Mouse (Mus musculus) NIH3T3 (cell line): ENCODE results near the gene Ptprr.

Source experiments
- DNase-seq: peaks from one replicate; pipeline ENCODE4 v3.0.0-alpha.2; 2012; ENCODE audit warnings: low read depth

The Ptprr gene

DNA sequence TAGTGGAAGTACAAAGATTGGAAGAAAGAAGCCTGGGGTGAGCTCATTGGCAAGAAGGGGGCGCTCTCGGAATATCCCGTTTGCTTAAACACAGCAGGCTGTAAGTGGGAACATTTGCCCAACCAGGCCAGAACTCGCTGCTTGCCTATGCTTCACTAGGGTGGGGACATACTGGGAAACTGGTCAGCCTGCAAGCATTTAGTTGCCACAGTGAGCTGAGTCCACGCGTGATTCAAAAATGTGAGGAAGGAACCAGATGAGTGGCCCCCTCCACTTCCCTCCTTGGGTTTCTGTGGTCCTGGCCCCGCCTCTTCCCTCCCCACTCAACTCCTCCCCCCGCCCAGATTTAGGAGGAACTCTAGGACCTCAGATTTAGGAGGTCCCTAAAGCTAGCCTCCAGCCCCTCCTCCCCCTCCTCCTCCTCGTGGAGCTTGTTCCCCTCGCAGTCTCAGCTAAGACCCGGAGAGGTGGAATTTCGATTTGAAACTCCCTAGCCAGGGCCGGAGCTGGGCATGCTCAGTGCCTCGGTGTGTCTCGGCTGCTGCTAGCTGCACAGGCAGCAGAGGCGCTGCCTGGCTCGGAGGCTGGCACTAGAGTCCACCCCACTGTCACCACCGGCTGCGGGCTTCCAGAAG lies at the start of gene Ptprr:
Ptprr (plus strand) TSS at position 369 of the 635 bp plus-strand sequence.
- peak; percentile 44 for DNase-seq

DNA sequence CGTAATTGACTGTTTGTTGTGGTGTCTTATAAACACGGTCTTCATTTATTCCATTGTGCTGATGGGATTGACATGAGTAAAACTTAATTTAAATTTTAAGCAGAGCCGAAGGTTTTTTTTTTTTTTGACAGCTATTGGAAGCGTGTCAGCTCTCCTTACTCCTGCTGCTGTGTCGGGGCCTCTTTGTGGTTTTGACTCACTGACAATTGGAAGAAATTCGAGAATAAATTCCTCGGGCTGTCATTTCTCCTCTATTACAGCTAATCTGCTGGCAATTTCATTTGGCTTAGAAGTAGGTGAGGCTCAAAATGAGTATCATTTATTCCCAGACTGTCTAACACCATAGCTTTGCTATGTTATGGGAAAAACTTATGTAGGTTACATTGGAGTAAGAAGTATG lies 41.7 kb upstream of the Ptprr start:
- DNase-seq = peak; percentile 5

DNA sequence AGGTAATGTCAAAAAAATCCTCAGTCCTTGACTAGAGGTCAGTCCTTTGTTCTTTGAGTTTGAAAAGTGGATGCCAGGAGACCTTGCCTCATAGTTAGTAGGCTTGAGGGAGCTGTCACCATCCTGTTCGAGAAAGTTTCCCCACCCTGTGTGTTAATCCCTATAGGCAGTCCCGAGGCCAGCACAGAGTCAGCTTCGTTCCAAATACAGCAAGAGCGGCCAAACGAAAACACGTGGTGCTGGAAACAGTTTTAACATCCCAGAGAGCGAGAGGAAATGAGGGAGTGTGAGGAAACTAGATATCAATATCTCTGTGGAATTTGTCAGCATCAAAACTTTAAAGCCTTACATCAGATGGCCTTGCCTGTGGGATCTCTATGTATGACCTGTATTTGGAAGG lies 39.0 kb upstream of the Ptprr start:
- no peak for DNase-seq

DNA sequence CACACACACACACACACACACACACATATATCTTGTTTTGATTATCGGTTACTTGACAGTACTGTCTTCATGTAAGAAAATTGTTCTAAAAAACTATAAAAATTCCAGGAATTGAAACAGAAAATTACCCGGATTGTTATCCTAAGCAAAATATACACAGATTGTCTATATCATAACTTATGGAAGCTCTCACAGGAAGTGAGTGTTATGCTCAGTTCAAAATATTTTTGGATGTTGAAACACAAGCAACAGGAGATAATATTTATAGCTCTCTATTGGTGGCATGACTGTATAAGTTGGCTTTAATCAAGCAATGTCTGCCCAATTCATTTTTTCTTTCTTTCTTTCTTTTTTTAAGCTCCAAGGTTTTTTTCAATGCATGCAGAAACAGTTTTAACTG lies 38.0 kb upstream of the Ptprr start:
- DNase-seq = no peak

DNA sequence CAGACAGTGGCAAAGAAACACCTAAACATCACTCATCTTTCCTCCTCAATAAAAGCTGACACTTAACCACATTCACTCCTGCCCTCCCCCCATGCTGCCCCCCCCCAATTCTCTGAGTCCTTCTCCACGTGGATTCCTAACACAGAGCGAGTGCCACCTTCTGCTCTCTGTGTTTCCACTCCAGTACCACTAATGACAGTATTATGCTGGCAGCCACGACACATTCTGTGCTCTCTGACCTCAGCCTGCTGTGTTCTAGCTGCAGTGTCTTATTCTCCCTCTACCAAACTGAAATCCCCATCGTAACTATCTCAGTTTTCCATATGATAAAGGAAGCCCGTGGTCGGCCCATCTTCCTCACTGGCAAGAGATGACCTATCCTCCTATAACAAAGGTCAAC lies 33.7 kb upstream of the Ptprr start:
- DNase-seq = no peak

DNA sequence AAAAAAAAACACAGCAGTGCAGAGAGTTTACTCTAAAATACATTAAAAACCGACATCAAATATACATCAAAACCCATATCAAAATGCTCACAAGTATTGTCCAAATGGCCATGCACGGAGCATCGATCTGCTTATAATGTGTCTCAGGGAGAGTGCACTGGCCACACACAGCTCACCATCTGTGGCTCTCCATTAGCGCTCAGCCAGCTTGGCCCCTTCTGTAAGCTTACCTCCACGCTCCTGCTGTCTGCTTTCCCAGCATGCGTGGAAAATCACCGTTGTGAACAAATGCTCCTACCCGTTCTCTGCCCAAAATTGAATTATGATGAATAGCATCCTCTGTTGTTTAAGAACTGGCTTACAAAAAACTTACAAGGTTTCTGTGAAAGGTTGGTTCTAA lies 16.2 kb upstream of the Ptprr start:
- no peak for DNase-seq

DNA sequence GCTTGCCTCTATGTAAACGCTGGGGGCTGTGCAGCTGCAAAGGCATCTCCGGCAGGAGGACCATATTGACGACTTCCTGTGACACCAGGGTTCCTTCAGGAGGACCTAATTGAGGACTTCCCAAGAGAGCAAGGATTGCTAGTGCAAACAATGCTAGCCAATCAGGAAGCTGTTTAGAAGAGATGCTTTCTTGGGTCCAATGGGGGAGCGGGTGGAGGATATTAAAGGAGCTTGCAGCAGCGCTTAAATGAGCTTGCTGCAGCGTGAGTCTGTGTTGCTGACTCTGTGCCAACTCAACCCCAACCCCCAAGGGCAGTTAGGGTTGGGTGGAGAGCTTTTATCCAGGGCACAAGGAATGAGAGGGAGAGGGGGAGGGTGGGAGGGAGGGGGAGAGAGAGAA lies 11.3 kb upstream of the Ptprr start:
- DNase-seq = peak; percentile 4

DNA sequence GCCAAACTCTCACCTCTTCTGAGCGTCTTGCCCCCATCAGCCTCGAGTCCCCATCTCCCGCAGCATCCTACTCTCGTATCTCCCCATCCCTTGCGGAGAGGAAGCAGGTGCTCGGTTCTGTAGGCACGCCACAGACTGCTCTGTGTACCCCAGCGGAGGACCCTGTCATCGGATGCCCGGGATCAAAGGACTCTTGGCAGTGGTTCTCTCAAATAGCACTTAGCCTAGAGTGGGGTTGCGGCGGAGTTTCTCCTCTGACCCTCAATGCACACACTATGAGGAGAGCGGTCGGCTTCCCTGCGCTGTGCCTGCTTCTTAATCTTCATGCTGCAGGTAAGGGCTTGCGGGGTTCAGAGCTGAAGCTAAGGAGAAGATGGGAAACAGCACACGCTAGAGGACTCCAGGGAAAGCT lies 473 bp downstream of the Ptprr start:
- DNase-seq = no peak

DNA sequence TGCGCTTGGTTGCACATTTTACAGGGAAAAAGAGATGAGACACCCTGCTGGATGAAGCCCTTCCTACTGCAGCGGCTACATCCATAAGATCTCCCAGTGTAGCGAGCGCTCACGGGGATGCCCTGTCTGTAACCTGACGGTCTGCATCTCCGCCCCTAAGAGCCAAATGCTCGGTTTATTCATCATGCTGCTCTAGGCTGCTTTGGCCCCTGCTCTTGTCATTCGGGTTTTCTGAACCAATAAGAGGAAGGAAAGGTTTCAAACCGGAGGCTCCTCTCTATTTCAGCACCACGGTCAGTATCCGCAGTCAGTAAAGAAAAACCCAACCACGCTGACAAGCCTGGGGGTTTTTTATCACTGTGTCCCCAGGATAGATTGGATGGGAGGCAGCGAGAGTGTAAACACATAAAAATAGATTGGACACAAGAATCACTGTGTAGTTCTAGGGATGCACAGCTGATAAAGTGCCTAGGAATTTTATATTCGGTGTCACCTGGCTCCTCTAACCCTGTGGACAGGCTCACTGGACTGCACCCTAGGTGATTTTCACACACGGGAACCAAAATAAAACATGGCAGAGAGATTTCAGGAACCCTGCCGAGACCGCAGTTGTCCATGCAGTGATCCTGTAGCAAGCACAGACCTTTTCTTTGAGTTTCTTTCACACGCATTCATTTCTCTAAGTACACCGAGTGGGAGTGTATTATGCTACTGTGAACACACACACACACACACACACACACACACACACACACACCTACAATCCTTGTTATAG lies 1.3 kb downstream of the Ptprr start:
- DNase-seq = peak; percentile 43

DNA sequence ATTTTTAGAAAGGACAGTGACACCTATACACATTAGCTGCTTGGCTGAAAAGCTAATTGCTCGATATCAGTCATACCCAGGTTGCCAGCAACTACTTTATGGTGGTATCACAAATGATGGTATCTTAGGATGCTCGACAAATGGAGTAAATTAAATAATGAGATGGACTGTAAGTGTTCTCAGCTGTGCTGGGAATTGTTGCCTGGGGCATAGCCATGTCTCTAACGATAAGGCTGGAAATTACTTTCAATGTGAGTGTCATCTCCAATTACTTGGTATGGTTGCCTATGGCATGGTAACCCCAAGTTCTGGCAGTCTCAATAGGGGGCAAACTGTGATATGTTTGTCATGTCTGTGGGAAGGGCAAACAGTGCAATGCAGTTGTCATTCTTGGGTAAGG lies 3.1 kb downstream of the Ptprr start:
- DNase-seq = no peak

DNA sequence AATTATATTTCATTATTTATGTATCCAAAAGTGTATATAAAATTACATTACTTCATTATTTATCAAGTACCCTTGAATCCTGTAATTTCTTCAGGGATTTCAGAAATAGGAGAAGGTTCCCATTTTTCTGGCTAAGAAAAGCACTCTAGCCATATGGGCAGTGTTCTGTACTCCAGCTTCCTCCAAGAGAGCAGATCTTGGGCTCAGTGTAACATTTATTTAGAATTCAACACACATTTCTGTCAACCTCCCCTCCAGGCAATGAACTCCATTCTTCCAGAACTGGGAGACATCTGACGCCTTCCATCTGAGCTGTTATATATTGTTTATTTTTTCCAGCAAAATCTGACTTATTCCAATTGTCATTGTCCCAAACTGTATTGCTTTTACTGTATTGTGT lies 20.1 kb downstream of the Ptprr start:
- no peak for DNase-seq

DNA sequence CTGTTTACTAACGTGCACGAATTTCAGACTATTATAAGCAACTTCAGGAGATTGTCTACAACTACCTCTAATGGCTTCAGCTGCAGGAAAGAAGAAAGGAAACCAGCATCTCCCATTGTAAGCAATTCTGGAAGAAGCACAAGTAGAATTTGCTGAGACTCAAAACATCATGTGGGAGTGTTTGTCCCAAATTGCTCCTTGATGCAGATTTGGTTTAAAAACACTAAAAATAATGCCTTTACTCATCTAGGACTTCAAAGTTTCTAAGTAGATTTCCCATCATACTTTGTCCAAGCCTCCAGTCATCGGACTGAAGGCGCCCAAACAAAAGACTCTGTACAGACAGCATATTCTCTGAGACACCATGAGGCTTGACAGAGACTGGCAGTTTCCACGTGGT lies 57.9 kb downstream of the Ptprr start:
- DNase-seq = no peak

DNA sequence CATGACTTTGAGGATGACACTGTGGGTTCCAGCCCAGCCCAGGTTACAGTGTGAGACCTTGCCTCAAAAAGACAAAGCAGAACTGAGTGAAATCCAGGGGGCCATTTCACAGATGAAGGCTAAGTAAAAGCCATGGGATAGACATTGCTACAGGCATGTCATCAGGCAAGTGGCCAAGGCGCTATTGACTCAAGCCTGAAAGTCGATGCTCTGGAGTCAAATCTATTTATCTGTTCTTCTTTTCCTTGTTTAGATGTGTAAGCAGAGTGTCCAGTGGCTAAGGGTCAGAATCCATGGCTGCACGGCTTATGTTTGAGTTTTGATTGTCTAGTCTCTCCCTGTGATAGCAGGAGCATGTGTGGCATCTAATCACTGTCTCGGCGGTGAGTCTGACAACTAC lies 60.6 kb downstream of the Ptprr start:
- DNase-seq = no peak

DNA sequence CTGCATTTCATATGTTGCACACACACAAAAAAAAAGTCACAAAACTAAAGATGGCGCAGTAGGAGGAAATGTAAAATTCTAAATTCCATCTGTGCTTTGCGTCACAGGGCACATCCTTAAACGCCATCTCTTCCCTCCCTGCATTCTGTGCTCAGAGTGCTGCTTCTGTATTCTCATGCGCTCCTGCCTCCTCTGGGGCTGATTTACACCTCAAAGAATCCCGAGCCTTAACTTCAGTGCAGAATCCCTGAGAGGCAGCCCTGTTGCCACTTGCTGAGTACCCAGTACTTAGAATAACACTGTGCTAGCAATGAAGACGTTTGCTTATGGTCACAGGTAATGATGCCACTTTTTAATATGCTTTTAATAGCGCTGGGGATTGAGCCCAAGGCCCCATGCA lies 61.4 kb downstream of the Ptprr start:
- no peak for DNase-seq

DNA sequence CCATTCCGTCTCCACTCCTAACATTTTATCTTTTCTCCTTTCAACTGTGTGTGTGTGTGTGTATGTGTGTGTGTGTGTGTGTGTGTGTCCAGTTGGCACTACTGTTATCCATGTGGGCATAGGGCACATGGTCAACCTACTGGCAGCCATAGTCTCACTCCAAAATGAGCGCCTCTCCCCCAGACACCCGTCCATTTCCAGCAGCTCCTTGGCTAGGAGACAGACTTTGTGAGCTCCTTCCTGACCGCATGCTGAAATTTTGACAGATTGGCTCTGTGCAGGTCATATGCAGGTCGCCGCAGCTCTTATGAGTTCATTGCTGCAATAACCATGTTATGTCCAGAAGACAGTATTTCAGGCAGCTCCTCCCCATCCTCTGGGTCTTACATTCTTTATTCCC lies 62.8 kb downstream of the Ptprr start:
- DNase-seq = no peak

DNA sequence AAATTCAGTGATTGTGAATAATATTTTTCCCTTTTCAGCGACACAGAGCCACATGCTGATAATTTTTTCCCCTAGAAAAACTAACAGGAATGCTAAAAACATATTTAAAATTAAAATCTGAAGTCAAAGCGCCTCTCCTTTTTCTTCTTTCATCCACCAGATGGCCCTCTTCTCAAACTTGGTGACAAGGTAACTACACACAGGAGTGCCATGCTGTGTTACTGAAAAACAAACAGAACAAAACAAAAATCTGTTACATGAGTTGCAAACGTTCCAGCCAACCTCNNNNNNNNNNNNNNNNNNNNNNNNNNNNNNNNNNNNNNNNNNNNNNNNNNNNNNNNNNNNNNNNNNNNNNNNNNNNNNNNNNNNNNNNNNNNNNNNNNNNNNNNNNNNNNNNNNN lies 66.0 kb downstream of the Ptprr start:
- peak; percentile 61 for DNase-seq

DNA sequence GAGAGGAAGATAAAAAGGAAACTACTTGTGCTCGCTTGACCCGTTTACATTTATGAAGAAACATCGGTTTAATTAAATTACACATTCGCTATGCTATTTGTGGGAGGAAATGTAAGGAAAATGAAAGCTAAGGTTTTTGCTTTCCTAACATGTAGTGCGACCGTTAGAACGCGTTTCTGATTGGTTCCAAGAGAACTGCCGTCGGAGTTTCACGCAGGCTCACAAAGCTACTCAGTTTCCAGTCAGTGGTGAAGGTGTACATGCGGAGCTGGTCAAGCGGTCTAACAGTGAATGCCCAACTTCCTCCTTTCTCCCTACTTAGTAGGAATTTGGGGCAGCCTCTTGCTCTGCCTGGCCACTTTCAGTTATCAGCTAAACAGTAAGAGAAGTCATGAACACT lies 78.5 kb downstream of the Ptprr start:
- DNase-seq = no peak

DNA sequence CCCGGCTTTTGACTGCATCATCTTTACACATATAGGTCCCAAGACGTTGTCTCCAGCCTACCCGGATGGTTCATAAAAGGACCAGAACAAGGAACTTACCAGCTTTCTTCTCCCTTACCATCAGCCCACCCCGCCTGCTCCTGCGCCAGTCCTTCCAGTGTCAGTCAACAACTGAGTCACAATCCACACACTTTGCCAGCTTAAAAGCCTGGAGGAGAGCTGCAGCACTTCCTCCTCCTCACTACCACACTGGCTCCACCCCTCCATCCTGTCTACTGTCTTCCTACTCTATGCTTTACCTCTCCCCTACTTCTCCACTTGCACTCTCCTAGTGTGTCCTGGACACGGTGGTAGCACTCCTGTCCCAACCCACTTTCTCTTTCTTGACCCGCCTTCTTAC lies 80.5 kb downstream of the Ptprr start:
- no peak for DNase-seq

DNA sequence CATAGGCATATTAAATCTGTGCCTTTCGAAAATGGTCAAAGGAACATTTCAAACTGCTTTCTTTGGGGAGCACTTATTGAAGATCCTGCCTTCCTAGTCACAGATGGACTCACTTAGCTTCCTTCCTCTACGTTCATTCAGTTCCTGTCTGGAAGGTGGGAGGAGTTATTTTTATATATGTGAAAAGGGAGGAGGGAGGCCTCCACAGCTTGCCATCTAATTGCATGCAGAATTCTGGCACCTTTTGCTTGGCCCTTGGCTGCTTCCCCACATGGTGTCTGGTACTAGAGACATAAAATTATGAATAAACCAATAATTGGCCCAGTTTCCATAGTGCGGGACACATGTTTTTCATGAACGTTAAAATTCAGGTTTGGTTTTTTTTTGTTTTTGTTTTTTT lies 90.2 kb downstream of the Ptprr start:
- DNase-seq = peak; percentile 9

DNA sequence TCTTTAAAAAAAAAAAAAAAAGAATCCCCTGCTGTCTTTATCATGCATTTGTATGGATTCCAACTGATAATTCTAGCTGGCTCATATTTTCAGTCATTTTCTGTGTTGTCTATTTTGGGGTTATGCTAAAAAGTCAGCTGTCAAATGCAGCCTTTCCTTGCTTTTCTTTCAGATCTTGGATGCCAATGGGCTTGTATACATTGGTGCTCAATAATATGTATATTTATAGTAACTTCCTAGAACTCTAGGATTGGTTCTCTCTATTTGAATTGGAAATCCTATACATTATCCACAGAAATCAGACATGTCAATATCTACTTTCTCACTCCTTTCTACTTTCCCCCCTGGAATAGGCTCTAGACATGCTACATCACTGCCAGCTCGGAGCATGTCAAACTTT lies 90.7 kb downstream of the Ptprr start:
- DNase-seq = no peak

DNA sequence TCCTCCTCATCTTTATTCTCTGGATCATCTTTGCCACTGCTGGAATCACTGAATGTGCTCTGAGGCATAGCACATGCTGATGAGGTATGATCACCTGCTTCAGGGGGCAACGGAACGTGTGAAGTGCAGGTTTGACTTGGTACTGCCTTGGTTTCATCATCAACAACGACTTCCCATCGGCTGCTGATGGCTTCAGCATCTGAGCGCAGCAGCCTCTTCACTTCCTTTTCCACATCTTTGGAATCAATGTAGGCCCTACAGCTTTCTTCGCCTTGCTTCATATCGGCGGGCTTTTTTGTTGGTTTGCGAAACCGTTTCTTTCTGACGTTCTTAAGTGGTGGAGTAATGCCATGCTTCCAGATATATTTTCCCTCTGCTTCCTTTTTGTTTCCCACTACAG lies 94.9 kb downstream of the Ptprr start:
- DNase-seq = no peak

DNA sequence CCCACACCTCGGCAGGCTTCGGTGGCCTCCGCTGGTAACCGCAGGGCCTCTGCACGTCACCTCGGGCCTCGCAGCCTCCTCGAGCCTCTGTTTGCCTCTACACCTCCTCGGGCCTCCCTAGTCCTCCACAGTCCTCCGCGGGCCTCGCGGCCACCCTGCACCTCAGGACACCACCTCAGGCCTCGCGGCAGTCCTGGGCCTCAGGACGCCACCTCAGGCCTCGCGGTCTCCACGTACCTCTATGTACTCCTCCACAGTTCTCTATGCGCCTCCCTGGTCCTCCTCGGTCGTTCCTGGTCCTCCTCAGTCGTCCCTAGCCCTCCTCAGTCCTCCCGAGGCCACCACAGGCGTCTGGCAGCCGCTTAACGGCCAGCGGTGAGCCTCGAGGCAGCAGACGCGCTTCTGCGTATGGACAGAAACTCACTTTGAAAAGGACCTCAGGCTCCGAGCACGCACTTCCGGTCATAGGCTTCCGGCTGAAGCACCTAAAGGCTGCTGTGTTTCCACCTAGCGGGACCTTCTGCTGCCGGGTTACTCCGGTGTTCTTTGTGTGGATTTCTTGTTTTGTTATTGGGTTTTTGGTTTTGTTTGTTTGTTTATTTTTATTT lies 96.0 kb downstream of the Ptprr start, which contains the start of gene 4933416C03Rik:
4933416C03Rik (minus strand) TSS at position 51 of the 608 bp plus-strand sequence.
- DNase-seq = no peak

DNA sequence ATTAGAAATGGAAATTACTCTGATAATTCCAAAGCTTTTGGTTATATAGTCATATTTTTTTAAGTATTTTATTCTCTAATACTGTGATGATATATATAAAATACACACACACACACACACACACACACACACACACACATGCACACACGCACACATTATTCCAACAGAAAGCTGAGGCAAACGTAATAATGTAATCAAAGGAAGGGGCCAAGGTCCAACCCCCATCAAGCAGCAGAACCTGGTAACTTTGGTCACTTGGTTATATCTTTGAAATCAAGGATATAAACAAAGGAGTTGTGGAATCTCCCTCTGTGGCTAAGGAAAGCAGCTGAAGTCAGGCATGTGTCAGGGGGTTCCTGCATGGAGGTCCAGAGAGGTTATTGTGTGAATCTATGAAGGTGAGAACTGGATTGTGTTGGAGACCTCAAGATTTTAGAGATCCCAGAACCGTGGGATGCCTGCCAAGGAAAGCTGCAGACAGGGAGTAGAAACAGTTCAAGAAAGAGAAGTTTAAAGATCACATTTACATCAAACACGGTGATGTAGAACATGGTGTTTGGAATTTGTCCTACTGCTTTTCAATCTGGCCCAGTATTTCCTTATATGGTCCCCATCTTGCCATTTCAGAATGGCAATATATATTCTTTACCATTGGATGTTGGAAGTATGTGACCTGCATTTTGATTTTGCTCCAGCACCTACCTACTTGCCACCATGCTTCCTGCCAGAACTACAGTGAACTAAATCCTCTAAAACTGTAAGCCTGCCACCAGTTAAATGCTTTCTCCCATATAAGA lies 98.1 kb downstream of the Ptprr start:
- DNase-seq = no peak
